Mouse (Mus musculus): Measurements from ENCODE around the gene Btg2. TPM values are rescaled to one million over a fixed set of nuclear protein-coding genes. Genes with fewer than 3 reads are reported as not detected.
A peak's percentile ranks its signal among the peaks of the same experiment; 100 is the strongest.

The Btg2 gene
- polyA plus RNA-seq, 2 experiments from 2014 or later: 174 to 181 TPM

GRCm38 (mm10) chr1:134077389-134078060 is 1.4 kb downstream of the Btg2 start:
- peak; percentile 28 for ATAC-seq

DNA sequence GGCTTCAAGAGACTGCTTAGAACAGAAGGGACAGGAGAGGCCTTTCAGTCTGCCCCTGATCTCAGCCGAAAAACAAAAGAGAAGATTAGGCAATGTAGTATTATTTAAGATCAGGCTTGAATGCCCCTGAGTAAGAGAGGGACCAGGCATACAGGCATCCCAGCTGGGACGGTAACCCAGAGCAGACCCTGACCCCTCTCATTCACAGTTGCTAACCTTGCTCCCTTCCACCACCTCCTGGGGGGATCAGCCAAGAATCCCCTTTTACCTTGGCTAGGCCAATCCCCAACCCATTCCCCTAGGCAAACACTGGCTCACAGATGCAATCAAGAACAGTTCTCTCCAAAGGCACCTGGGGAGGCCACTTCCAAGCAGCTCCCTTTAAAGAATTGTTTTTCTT is 2.1 kb downstream of the Btg2 start:
- ATAC-seq: no peak

- no peak for ATAC-seq
Observed at GRCm38 (mm10) chr1:134075532-134075931, 3.4 kb downstream of the Btg2 start.

GRCm38 (mm10) chr1:134074606-134075005 is 4.3 kb downstream of the Btg2 start:
- no peak for ATAC-seq

DNA sequence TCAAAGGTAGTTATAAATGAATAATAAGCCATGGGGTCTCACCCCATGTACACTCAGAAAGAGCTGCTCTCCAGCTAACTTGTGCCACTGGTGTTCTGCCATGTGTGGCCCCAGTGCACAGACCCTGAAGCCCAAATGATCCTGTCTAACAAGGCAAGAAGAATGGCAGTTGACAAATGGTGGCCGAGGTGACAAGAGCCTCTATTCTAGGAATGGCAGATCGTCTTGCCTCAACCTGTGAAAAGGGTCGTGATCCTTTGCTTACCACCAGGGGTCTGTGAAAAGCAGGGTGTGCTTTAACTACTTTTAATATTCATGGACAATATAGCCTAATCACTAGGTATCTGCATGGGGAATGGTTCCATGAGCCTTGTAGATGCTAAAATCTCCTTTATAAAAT is 4.7 kb downstream of the Btg2 start:
- ATAC-seq: no peak

DNA sequence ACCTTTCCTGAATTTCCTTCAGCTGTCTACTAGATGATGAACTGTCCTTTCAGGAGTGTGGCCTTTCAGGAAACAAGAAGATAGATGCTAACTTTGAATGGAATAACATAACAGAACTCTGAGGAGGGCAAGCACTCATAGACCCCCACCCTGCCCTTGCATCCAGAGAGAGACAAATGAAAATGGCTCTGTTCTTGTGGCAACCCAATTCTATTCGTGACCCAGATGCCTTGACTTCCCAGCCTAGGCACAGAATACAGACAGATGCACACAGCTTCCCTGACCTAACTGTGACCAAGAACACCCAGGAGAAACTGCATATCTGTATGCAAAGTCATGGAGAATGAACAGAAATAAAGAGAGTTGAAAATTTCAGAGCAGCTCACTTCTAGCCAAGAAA is 5.3 kb downstream of the Btg2 start:
- ATAC-seq: no peak

GRCm38 (mm10) chr1:134073061-134073564 is 5.8 kb downstream of the Btg2 start:
- ATAC-seq: no peak

DNA sequence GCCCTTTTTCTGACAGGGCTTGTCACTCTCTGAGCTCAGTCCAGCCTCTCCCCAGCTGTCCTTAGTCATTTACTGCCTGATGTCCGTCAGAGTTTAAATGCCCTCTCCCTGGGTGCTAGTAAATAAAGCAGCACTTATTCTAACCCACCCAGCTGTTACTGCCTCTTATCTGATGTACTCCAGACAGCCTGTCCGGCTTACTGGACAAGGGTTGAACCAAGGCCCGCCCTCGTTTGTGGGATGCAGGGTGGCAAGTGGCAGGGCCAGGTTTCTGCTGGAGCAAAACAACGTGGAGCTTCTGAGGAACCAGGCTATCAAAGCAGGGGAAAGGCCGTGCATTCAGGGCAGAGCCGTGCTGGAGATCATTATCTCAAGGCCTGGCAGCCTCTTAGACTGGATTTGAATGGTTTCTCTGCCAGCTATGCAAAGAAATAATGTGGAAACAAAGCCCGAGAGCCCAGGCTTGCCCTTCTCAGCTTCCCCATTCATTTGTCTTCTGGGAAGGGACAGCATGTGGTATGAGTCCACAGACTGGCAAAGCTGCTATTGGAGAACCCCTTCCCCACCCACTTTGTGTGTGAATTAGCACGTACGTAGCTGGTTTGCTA is 7.4 kb downstream of the Btg2 start:
- no peak for ATAC-seq

GRCm38 (mm10) chr1:134070099-134070669 is 8.7 kb downstream of the Btg2 start:
- no peak for ATAC-seq

DNA sequence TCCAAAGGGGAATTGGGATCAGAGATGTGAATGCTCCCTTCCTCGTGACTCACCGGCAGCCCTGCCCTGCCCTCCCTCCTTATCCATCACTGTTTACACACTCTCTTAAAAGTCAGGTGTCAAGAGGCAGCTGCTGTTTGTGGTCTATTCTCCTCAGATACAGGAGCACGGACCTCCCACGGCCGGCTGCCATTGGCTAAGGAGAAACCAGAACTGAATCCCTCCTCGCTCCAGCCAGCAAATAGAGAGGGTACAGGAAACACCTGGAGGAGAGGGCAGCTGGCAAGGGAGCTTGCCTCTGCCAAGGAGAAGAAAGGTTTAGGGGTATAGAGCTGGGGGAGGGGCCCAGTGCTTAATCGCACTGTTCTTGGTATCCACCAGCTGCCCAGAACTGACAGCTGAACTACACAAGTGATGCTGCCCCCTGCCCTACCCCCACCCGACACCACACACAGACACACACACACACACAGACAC is 11.7 kb downstream of the Btg2 start:
- peak; percentile 51 for ATAC-seq

GRCm38 (mm10) chr1:134066554-134066953 is 12.4 kb downstream of the Btg2 start:
- ATAC-seq: no peak

DNA sequence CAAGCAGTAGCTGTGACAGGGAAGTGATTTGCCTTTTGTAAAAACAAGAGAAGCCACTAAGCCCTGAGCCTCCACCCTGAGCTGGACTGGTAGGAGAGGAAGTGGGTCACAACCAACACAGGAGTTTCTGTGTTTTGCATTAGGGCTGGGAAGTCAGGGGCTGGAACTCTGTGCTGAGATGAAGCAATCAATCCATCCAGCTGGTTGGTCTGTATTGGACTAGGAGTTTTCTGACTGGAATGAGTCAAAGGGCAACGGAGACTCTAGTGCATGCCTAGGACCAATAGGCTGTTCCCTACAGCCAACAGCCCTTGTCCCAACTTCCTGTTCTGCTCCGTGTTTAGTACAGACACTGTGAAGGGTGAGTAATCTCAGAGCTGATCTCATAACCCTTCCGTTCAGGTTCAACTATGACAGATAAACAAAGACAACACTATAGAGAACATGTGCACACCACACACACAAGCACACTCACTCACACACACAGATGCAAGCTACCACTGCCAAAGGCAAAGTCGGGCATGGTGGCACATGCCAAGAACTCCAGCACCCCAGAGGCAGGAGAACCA is 13.6 kb downstream of the Btg2 start:
- ATAC-seq: peak; percentile 50

DNA sequence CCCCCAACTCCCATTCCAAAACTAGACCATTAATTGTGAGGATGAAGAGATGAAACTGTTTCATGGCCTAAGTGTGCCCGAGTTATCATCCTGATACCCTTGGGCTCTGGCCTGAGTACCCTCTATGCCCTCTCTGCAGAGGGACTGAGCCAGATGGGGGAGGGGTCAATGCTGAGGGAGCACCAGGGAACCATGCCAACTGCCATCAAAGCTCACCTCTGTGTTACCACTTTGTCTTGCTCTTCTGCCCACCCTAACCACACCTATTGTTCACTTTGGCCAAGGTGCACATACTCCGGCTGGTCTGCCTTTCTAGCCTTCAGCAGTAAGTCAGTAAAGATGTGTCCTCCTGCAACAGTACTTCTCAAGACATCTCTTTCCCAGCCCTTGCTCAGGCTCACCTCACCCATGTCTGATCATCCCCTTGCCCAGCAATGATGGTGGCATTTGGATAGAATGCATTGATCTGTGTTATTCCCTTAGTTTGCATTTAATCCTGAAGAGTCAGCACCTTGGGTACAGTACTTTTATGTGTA is 14.6 kb downstream of the Btg2 start:
- no peak for ATAC-seq

DNA sequence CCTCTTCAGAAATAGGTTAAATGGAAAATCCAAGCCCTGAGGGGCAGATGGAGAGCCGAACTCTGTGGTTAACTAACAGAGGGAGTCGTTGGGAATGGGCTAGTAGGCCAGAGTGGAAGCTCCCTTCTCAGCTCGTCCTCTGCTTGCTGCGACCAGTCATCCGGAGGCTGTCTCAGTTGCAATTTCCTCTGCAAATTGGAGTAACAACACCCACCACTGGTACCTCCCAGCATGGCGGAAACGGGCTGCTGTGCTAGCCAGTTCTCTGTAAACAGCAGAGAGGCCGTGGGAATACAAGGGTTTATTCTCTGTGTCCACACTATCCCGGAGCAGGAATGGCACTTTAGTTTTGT is 15.2 kb downstream of the Btg2 start:
- ATAC-seq: no peak

GRCm38 (mm10) chr1:134063086-134063772 is 15.7 kb downstream of the Btg2 start:
- ATAC-seq: no peak

DNA sequence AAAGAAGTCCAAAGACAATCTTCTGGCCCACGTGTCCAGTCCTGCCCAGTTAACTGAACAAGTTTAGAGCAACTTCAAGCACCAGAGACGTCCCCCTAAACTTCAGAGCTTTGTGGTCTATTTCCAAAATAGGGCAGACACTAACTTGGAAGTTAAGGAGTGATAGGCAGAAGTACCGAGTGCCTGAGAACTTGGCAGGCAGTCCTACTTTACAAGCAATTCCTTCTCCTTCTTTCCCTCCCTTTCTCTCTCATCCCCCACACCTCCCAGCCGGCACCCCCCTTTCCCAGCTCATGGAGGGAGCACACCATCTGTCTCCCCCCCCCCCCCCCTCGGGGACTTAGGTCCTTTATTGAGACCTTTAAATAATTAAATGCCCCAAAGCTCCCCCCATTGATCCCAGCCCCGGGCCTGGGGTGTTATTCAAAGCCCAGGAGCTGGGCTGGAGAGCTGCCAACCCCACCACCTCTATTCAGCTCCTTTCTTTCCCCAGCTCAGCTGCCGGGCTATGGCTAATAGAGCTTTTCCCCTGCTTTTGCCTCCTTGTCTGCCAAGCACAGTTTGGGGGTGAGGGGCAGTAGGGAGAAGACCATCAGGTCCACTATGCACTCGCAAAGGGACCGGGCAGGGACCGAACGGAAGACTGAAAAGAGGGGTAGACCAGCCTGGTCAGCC is 16.4 kb downstream of the Btg2 start:
- no peak for ATAC-seq

- no peak for ATAC-seq
Observed at GRCm38 (mm10) chr1:134061915-134062314, 17.0 kb downstream of the Btg2 start.

GRCm38 (mm10) chr1:134060849-134061569 is 17.9 kb downstream of the Btg2 start:
- ATAC-seq: peak; percentile 72

GRCm38 (mm10) chr1:134059739-134060695 is 18.9 kb downstream of the Btg2 start:
- ATAC-seq: peak; percentile 29

GRCm38 (mm10) chr1:134058870-134059269 is 20.1 kb downstream of the Btg2 start:
- peak; percentile 37 for ATAC-seq

All from activated CD4-positive, CD25-positive, alpha-beta regulatory T cell, adult 4 months (primary cell).